Mouse (Mus musculus) cerebellum, adult 11-12 months (tissue): ENCODE results near the gene Mical3.
A peak's percentile ranks its signal among the peaks of the same experiment; 100 is the strongest.

Experiments used
- DNase-seq: peaks from one replicate; pipeline ENCODE4 v3.0.0; 2022

The Mical3 gene

GRCm38 (mm10) chr6:121076929-121077566, 53.8 kb downstream of the Mical3 start:
- DNase-seq: no peak

GRCm38 (mm10) chr6:121075763-121076162, 55.0 kb downstream of the Mical3 start:
- DNase-seq: no peak

GRCm38 (mm10) chr6:121073312-121073711, 57.5 kb downstream of the Mical3 start:
- DNase-seq: no peak

- DNase-seq: no peak
Measured at GRCm38 (mm10) chr6:121072615-121073014, 58.2 kb downstream of the Mical3 start.

GRCm38 (mm10) chr6:121070584-121071230, 60.1 kb downstream of the Mical3 start:
- no peak for DNase-seq

GRCm38 (mm10) chr6:121069156-121069555, 61.6 kb downstream of the Mical3 start:
- DNase-seq: peak; percentile 24

- DNase-seq: peak; percentile 42
Measured at GRCm38 (mm10) chr6:121068087-121068464, 62.7 kb downstream of the Mical3 start.

- peak; percentile 39 for DNase-seq
Measured at GRCm38 (mm10) chr6:121067426-121068086, 63.2 kb downstream of the Mical3 start.

GRCm38 (mm10) chr6:121066761-121067160, 64.0 kb downstream of the Mical3 start:
- DNase-seq: no peak

- DNase-seq: no peak
Measured at GRCm38 (mm10) chr6:121064356-121065015, 66.3 kb downstream of the Mical3 start.

- no peak for DNase-seq
Measured at GRCm38 (mm10) chr6:121063771-121064170, 67.0 kb downstream of the Mical3 start.

- no peak for DNase-seq
Measured at GRCm38 (mm10) chr6:121062891-121063408, 67.8 kb downstream of the Mical3 start.

- no peak for DNase-seq
Measured at GRCm38 (mm10) chr6:121058039-121058438, 72.8 kb downstream of the Mical3 start.

- DNase-seq: no peak
Measured at GRCm38 (mm10) chr6:121057181-121057956, 73.4 kb downstream of the Mical3 start.

GRCm38 (mm10) chr6:121055496-121055895, 75.3 kb downstream of the Mical3 start:
- no peak for DNase-seq

GRCm38 (mm10) chr6:121054908-121055307, 75.9 kb downstream of the Mical3 start:
- DNase-seq: peak; percentile 28

GRCm38 (mm10) chr6:121054340-121054739, 76.5 kb downstream of the Mical3 start:
- DNase-seq: peak; percentile 52

- peak; percentile 80 for DNase-seq
Measured at GRCm38 (mm10) chr6:121053585-121054112, 77.2 kb downstream of the Mical3 start.

GRCm38 (mm10) chr6:121051972-121052629, 78.7 kb downstream of the Mical3 start:
- no peak for DNase-seq

- no peak for DNase-seq
Measured at GRCm38 (mm10) chr6:121051411-121051810, 79.4 kb downstream of the Mical3 start.

- DNase-seq: no peak
Measured at GRCm38 (mm10) chr6:121048696-121049095, 82.1 kb downstream of the Mical3 start.
